Mouse (Mus musculus): ENCODE data around the gene Car4.

The Car4 gene

DNA sequence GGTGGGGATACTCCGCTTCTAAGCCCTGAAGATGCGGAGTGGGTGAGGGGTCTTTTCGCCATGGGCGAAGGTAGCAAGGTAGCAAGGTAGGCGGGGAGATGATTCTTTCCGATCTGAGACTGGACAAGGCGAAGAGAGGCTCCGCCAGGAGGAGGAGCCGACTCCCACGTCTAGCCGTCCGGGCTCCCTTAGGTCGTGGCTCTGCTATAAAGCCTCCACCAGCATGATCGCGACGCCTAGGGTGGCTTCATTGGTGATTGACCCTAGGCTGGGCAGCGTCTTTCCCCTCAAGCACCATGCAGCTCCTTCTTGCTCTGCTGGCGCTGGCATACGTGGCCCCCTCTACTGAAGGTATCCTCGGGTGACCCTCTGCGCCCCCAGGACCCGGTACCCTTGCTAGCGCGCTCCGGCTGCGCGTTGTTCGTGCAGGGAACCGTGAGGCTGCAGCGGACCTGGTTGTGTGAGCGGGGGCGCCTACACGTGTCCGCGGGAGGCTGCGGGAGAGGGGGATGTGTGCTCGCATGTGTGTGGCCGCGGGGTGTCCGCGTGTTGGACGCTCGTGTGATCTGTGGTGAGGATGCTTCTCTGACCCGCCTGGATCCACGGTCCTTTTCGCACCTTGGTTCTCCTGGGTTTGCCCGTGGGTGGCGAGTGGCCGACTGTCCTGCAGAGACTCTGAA lies at the start of gene Car4:
Gene Car4 (plus strand): TSS at position 196 of the 680 bp plus-strand sequence.
- peak; percentile 81 for DNase-seq

DNA sequence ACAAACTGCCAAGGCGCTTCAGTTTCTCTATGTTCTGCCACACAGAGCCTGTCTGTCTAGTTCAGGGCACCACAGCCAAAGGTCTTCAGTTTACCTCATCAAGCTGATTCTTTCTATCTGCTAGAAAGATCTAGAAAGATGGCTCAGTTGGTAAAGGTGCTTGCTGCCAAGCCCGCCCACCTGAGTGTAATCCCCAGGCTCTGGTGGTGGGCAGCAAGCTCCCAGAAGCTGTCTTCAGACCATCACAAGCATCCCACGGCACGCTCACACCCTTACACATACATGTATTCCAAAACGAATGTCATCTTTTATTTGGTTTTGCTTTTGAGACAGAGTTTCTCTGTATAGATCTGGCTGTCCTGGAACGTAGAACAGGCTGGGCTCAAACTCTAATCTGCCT lies 49.1 kb upstream of the Car4 start:
- no peak for DNase-seq

- DNase-seq: no peak
These were observed 47.2 kb upstream of the Car4 start for GRCm38 (mm10) chr11:84910411-84910810.

DNA sequence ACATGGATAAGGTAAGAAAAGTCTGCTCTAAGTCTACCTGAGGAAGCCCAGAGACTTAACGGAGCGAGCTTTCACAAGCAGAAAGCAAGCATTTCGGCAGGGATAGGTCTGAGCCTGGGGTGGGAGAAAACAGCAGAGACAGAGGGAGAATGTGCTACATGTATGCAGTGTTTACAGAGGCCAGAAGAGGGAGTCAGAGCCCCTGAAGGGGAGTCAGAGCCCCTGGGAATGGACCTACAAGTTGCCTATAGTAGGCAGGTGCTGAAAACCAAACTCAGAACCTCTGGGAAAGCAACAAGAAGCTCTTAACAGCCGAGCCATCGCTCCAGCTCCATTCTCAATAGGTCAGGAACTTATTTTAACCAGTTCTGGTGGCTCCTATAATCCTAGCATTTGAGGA lies 42.9 kb upstream of the Car4 start:
- no peak for DNase-seq

- peak; percentile 84 for DNase-seq
These were observed 41.4 kb upstream of the Car4 start, which contains the start of gene Znhit3 for GRCm38 (mm10) chr11:84916053-84916702. TSS of gene Znhit3 (minus strand) at chr11:84916366.

GRCm38 (mm10) chr11:84916703-84917300 lies 40.8 kb upstream of the Car4 start:
- no peak for DNase-seq

- DNase-seq: peak; percentile 83
These were observed 39.2 kb upstream of the Car4 start for GRCm38 (mm10) chr11:84918425-84918824.

DNA sequence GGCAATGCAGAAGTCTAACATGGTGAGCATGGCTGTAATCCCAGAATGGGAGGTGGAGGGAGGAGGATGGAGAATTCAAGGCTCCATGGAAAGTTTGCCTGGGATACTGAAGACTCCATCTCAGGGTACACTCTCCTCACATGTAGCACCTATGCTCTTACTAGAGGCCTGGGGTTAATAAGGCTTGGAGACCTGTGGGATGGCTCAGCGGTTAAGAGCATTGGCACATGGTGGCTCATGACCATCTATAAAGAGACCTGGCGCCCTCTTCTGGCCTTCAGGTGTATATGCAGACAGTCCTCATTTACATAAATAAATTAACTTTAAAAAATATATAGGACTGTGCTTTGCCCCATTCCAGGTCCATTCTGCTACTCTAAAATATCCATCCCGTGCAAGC lies 38.3 kb upstream of the Car4 start:
- DNase-seq: peak; percentile 20

DNA sequence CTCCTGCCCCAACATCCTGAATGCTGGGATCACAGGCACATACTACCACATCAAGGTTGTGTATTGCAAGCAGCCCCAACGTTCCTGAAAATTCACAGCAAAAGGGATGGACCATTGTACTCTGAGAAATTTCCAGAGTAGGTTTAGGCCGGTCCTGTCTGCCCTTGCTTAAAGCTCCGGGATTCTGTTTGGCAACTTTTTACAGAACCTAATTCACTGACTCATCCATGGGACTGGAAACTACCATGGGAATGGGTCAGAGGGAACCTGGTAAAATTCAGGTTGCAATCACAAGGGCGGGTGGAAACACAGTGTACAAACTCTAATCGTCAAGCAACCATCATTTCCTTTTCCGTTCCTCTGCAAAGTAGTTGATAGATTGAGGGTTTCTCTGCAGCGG lies 37.6 kb upstream of the Car4 start:
- no peak for DNase-seq

DNA sequence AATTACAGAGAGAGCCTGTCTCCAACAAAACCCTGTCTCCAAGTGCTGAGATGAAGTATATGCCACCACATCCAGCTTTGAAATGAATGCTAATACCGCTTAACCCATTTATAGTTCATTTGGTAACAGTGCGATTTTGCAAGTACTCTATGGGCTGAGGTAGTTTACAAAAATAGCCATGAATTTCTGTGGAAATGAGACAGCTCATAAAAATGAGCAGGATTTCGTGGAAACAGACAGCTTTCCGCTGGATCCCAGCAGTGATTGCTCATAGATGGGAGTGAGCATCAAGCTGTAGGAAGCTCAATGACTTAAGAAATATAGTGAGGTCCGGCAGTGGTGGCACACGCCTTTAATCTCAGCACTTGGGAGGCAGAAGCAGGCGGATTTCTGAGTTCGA lies 36.6 kb upstream of the Car4 start:
- no peak for DNase-seq

DNA sequence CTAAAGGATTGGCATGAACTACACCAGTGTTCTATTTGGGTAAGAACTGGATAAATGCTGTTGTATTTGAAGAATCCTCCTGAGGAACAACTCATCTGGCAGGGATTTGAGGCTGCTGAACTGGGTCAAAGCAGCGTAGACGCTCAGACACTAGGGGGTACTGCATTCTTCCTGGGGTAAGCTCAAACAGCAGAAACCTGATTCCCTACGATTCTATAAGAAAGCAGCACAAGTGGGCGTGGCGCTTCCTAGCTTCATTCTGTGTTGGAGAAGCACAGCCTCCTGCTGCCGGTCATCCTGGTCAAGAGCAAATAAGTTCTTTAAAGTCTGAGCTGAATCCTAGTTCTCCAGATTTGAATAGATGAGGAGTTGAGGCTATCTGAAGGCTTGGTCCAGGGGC lies 25.3 kb upstream of the Car4 start:
- no peak for DNase-seq

- no peak for DNase-seq
These were observed 18.0 kb upstream of the Car4 start for GRCm38 (mm10) chr11:84939508-84940053.

DNA sequence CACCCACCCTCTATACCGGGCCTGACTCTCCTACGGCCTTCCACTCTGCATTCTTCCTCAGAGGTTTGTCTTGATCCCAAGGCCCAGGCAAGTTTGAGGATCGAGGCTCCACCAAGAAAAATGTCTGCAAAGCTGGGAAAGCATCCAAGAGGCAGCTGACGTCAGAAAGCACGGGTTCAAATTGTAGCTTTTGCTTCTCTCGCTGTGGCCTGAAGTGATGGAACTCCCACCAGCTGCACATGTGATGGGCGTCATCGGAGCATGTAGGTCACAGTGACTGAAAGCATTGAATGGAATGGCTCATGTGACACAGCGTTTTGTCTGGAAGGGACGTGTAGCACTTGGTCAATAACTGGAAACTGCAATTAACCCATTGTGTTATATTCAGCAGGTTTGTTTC lies 17.4 kb upstream of the Car4 start:
- no peak for DNase-seq

- DNase-seq: no peak
These were observed 13.6 kb upstream of the Car4 start for GRCm38 (mm10) chr11:84943948-84944347.

DNA sequence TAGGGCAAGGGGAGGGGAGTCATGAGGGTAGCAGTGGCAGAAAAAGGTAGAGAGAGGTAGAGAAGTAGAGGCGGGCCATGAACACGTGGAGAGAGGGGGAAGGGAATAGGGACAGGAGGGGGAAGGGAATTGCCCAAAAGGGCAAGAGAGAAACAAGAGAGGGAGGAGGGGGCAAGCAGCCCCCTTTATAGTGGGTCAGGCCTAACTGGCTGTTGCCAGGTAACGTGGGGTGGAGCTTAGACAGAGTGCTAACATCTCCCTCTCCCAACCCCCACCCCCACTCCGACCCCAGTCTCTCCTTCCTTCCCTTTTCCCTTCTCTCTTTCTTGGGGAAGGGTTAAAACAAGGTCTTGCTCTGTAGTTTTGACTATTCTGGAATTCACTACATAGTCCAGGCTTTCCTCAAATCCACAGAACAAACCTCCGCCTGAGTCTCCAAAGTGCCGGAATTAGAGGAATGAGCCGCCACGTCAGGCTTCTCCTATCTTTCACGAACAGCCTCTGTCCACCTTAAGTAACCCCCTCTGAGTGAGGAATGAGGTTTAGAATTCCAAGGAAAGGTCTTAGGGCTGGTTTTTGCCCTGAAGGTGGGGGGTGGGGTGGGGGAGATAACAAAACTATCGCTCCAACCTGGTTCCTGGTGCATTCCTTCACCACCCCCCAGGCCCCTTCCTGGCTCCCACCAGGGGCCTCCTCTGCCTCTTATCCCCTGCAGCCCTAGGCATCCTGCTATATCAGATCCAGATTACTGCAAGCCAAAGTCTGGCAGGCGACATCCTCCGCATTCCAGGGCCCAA lies 12.7 kb upstream of the Car4 start:
- no peak for DNase-seq

- no peak for DNase-seq
These were observed 11.7 kb upstream of the Car4 start for GRCm38 (mm10) chr11:84945841-84946240.

DNA sequence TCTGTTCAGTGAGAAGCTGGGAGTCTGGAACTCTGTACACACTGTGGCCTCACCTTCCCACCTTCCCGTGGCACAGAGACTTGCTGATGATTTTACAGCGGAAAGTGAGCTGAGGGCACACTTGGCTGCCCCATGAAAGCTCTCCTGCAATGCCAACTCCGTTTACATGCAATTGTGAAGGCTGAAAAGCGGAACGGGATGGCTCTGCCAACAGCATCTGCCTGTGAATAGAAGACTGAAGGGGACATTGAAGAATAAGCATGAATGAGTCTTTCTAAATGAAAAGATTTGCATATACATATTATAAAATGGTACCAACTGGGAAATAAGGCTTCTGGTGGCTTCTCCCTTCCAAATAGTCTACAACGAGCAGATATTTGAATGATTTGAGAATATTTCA lies 10.4 kb upstream of the Car4 start:
- no peak for DNase-seq

DNA sequence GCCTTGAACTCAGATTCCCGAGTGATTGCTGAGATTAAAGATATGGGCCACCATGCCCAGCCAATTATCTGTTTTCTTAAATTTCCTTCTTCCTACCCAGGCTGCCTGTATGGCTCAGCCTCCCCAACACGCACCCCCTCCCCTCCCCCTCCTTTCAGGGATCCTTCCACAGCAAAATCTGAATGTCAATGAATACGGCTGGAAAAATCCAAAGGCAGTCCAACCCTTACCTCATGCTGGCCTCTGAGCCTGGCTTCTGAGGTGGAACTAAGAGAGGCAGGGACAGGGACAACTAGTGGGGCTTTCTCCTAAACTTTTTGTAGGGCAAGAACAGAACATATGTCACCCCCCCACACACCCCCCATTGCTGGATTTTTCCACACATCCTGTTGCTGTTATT lies 9.5 kb upstream of the Car4 start:
- no peak for DNase-seq

- DNase-seq: no peak
These were observed 9.1 kb upstream of the Car4 start for GRCm38 (mm10) chr11:84948526-84948925.

GRCm38 (mm10) chr11:84952611-84953010 lies 5.0 kb upstream of the Car4 start:
- no peak for DNase-seq

DNA sequence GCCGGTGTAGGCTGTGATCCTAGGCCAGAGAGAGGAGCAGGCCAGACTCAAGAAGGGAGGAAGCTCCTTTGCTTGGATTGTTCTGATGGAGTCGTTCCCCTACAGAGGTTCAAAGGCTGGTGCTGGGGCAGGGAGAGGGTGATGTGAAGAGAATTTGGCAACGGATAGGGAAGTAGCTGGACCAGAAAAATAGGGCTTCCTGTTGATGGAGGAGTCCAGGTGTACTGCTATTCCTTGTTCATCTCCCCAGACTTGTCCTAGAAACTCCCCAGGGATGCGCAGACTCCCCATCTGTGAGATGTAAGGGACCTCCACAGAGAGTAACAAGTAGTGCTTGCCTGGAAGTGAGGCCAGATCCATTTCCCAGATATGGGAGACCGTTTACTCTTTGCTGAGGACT lies 1.2 kb upstream of the Car4 start:
- DNase-seq: peak; percentile 38

- no peak for DNase-seq
These were observed 415 bp upstream of the Car4 start for GRCm38 (mm10) chr11:84957171-84957570.

- no peak for DNase-seq
These were observed 665 bp downstream of the Car4 start for GRCm38 (mm10) chr11:84958271-84958630.

All from cerebellum, adult 11-12 months (tissue).